Mouse (Mus musculus): ENCODE data around the gene Olfr281. TPM values are rescaled to one million over a fixed set of nuclear protein-coding genes. Genes with fewer than 3 reads are reported as not detected.

Gene Olfr281
- total and polyA plus RNA-seq, 3 experiments: not detected

GRCm38 (mm10) chr15:98479568-98480102 lies 27.2 kb downstream of the Olfr281 start (continued):
- TF ChIP-seq USF1 (IDR thresholded peaks at IDR 0.05; ENCODE audit: low read depth, low read length) (no peak), KAT2A (IDR thresholded peaks at IDR 0.05; ENCODE audit: insufficient replicate concordance, low read length) (no peak), SIN3A (IDR thresholded peaks at IDR 0.05; ENCODE audit: low read length) (no peak), TCF12 (IDR thresholded peaks at IDR 0.05; ENCODE audit: low read depth, low read length) (peak; percentile 36; the same call in 1 of the 2 replicates), MAZ (IDR thresholded peaks at IDR 0.05; ENCODE audit: low read depth, low read length) (no peak), JUN (IDR thresholded peaks at IDR 0.05; ENCODE audit: insufficient read depth, low read depth, low read length) (no peak; the same call in 1 of the 2 replicates), JUND (conservative IDR thresholded peaks at IDR 0.05; ENCODE audit: low read depth, low read length) (no peak), POLR2AphosphoS2 (IDR thresholded peaks at IDR 0.05; ENCODE audit: low read depth, low read length) (no peak), TBP (conservative IDR thresholded peaks at IDR 0.05; ENCODE audit: low read depth, low read length) (no peak), ZKSCAN1 (IDR thresholded peaks at IDR 0.05; ENCODE audit: borderline replicate concordance, low read depth, low read length) (no peak), GABPA (IDR thresholded peaks at IDR 0.05; ENCODE audit: insufficient replicate concordance, low read depth, low read length) (no peak)

- H3K79me2 ChIP-seq (replicated peaks; ENCODE audit: control insufficient read depth, extremely low read depth, insufficient read depth, poor library complexity, severe bottlenecking): no peaks in the 10 kb centered on the region
- H3K4me1 ChIP-seq (ENCODE audit: control insufficient read depth in 1 of 2, insufficient read depth in 2 of 2): peaks cover 26 to 69% of the 10 kb centered on the region in 2 experiments
- H3K36me3 ChIP-seq (replicated peaks in 1 of 2; ENCODE audit: control insufficient read depth in 1 of 2, insufficient read depth in 1 of 2, low read length in 1 of 2): no peaks in the 10 kb centered on the region
- no peak within 1 kb of the TSS for H3K4me3 ChIP-seq (replicated peaks in 1 of 3; ENCODE audit: low read depth in 2 of 3, low read length in 2 of 3, poor library complexity in 1 of 3)
- H3K27me3 ChIP-seq (replicated peaks): no peaks in the 10 kb centered on the region
- TF ChIP-seq ETS1 (conservative IDR thresholded peaks at IDR 0.05; ENCODE audit: low read depth, low read length) (no peak), ZNF384 (IDR thresholded peaks at IDR 0.05; ENCODE audit: low read depth, low read length) (no peak), ZMIZ1 (IDR thresholded peaks at IDR 0.05; ENCODE audit: low read depth, low read length) (no peak), ZC3H11A (IDR thresholded peaks at IDR 0.05; ENCODE audit: low read depth, low read length) (no peak), ELF1 (IDR thresholded peaks at IDR 0.05; ENCODE audit: low read depth, low read length) (no peak), TCF12 (IDR thresholded peaks at IDR 0.05; ENCODE audit: low read depth, low read length) (no peak), POLR2A (IDR thresholded peaks at IDR 0.05; ENCODE audit: low read depth, low read length) (no peak), POLR2AphosphoS2 (IDR thresholded peaks at IDR 0.05; ENCODE audit: low read depth, low read length) (no peak), RAD21 (IDR thresholded peaks at IDR 0.05; ENCODE audit: low read depth, low read length) (no peak), IRF4 (IDR thresholded peaks at IDR 0.05; ENCODE audit: low read depth, low read length) (no peak), KAT2A (IDR thresholded peaks at IDR 0.05; ENCODE audit: insufficient replicate concordance, low read length) (no peak), MAX (IDR thresholded peaks at IDR 0.05; ENCODE audit: low read length) (no peak), CHD2 (IDR thresholded peaks at IDR 0.05; ENCODE audit: low read length) (no peak), NRF1 (IDR thresholded peaks at IDR 0.05; ENCODE audit: low read depth, low read length) (no peak), JUN (IDR thresholded peaks at IDR 0.05; ENCODE audit: insufficient read depth, low read depth, low read length) (no peak), JUND (conservative IDR thresholded peaks at IDR 0.05; ENCODE audit: low read depth, low read length) (no peak), MXI1 (IDR thresholded peaks at IDR 0.05; ENCODE audit: low read depth, low read length) (no peak), MEF2A (IDR thresholded peaks at IDR 0.05; ENCODE audit: borderline replicate concordance, low read depth, low read length) (no peak)
- no peaks in the 10 kb centered on the region for H3K9me3 ChIP-seq (replicated peaks; ENCODE audit: low read length)
- in situ Hi-C loops (cut with MboI; ENCODE audit: low pct_ligation_motif_present, low pct_unique_long_range_greater_than_20kb, low sequenced_read_pairs): no loop called here
- no peak within 1 kb of the TSS for H3K9ac ChIP-seq (ENCODE audit: insufficient read depth, low read depth)
- dilution Hi-C loops (cut with MboI; ENCODE audit: extremely low pct_ligation_motif_present, extremely low pct_unique_long_range_greater_than_20kb, low sequenced_read_pairs): no loop called here
- H3K27ac ChIP-seq (ENCODE audit: insufficient read depth, low read depth): no peak within 1 kb of the TSS
- no peak for DNase-seq (ENCODE audit: extremely low read depth)
- H3K4me2 ChIP-seq (ENCODE audit: insufficient read depth, low read depth, poor library complexity, severe bottlenecking): no peak within 1 kb of the TSS
Observed at GRCm38 (mm10) chr15:98482701-98483100, 30.3 kb downstream of the Olfr281 start, which contains the start of gene Lalba. Lalba (minus strand) TSS chr15:98482721.
